Mouse (Mus musculus): ENCODE measurements around the gene Rasgrf1. TPM values are rescaled to one million over a fixed set of nuclear protein-coding genes. Genes with fewer than 3 reads are reported as not detected.

The Rasgrf1 gene
- polyA plus RNA-seq, 1 experiment from 2014 or later = 0.78 TPM

GRCm38 (mm10) chr9:89967716-89968115 is 58.0 kb downstream of the Rasgrf1 start:
- Histone ChIP-seq H3K36me3 (ENCODE audit: control insufficient read depth, insufficient read depth, low read length) (no peaks in the 10 kb centered on the region), H3K27me3 (replicated peaks; ENCODE audit: control insufficient read depth, insufficient read depth, low read length) (no peaks in the 10 kb centered on the region), H3K4me3 (ENCODE audit: low read depth, low read length) (no peak overlapping the region), H3K9ac (ENCODE audit: low read depth, low read length) (no peak overlapping the region), H3K9me3 (ENCODE audit: control insufficient read depth, low read length) (no peaks in the 10 kb centered on the region), H3K27ac (replicated peaks; ENCODE audit: low read depth, low read length) (no peak overlapping the region), H3K4me1 (ENCODE audit: control insufficient read depth, insufficient read depth, low read length) (no peaks in the 10 kb centered on the region), H3K4me2 (ENCODE audit: low read depth, low read length) (no peak overlapping the region)
- WGBS = 75% methylated on average over 4 of the region's 4 CpGs
- DNase-seq (ENCODE audit: low spot score) (no peak), ATAC-seq (ENCODE audit: low read depth) (no peak)

GRCm38 (mm10) chr9:89968836-89969450 is 59.2 kb downstream of the Rasgrf1 start:
- Histone ChIP-seq H3K9me3 (ENCODE audit: control insufficient read depth, low read length) (no peaks in the 10 kb centered on the region), H3K36me3 (ENCODE audit: control insufficient read depth, insufficient read depth, low read length) (no peaks in the 10 kb centered on the region), H3K4me3 (ENCODE audit: low read depth, low read length) (no peak overlapping the region), H3K4me2 (ENCODE audit: low read depth, low read length) (no peak overlapping the region), H3K4me1 (ENCODE audit: control insufficient read depth, insufficient read depth, low read length) (no peaks in the 10 kb centered on the region), H3K27ac (replicated peaks; ENCODE audit: low read depth, low read length) (no peak overlapping the region), H3K27me3 (replicated peaks; ENCODE audit: control insufficient read depth, insufficient read depth, low read length) (no peaks in the 10 kb centered on the region), H3K9ac (ENCODE audit: low read depth, low read length) (no peak overlapping the region)
- no peak for ATAC-seq (ENCODE audit: low read depth)
- 76% methylated on average over 6 of the region's 6 CpGs for WGBS
- DNase-seq (ENCODE audit: low spot score) = no peak

GRCm38 (mm10) chr9:89970271-89970670 is 60.6 kb downstream of the Rasgrf1 start:
- WGBS = 90% methylated on average over 10 of the region's 10 CpGs
- ATAC-seq (ENCODE audit: low read depth) = no peak

GRCm38 (mm10) chr9:89970886-89971486 is 61.3 kb downstream of the Rasgrf1 start:
- WGBS = 72% methylated on average over 11 of the region's 11 CpGs
- Histone ChIP-seq H3K4me2 (ENCODE audit: low read depth, low read length) (no peak overlapping the region), H3K36me3 (ENCODE audit: control insufficient read depth, insufficient read depth, low read length) (no peaks in the 10 kb centered on the region), H3K27ac (replicated peaks; ENCODE audit: low read depth, low read length) (no peak overlapping the region), H3K4me1 (ENCODE audit: control insufficient read depth, insufficient read depth, low read length) (no peaks in the 10 kb centered on the region), H3K9ac (ENCODE audit: low read depth, low read length) (no peak overlapping the region), H3K9me3 (ENCODE audit: control insufficient read depth, low read length) (no peaks in the 10 kb centered on the region), H3K27me3 (replicated peaks; ENCODE audit: control insufficient read depth, insufficient read depth, low read length) (no peaks in the 10 kb centered on the region), H3K4me3 (ENCODE audit: low read depth, low read length) (no peak overlapping the region)
- DNase-seq (ENCODE audit: low spot score) (no peak), ATAC-seq (ENCODE audit: low read depth) (no peak)

More at GRCm38 (mm10) chr9:89970271-89970670, 60.6 kb downstream of the Rasgrf1 start:
- Histone ChIP-seq H3K4me2 (ENCODE audit: low read depth, low read length) (no peak overlapping the region), H3K9me3 (ENCODE audit: control insufficient read depth, low read length) (no peaks in the 10 kb centered on the region), H3K27me3 (replicated peaks; ENCODE audit: control insufficient read depth, insufficient read depth, low read length) (no peaks in the 10 kb centered on the region), H3K36me3 (ENCODE audit: control insufficient read depth, insufficient read depth, low read length) (no peaks in the 10 kb centered on the region), H3K4me3 (ENCODE audit: low read depth, low read length) (no peak overlapping the region), H3K4me1 (ENCODE audit: control insufficient read depth, insufficient read depth, low read length) (no peaks in the 10 kb centered on the region), H3K9ac (ENCODE audit: low read depth, low read length) (no peak overlapping the region), H3K27ac (replicated peaks; ENCODE audit: low read depth, low read length) (no peak overlapping the region)
- no peak for DNase-seq (ENCODE audit: low spot score)

GRCm38 (mm10) chr9:89972321-89972720 is 62.6 kb downstream of the Rasgrf1 start:
- Histone ChIP-seq H3K9ac (ENCODE audit: low read depth, low read length) (no peak overlapping the region), H3K36me3 (ENCODE audit: control insufficient read depth, insufficient read depth, low read length) (no peaks in the 10 kb centered on the region), H3K4me2 (ENCODE audit: low read depth, low read length) (no peak overlapping the region), H3K4me1 (ENCODE audit: control insufficient read depth, insufficient read depth, low read length) (no peaks in the 10 kb centered on the region), H3K27me3 (replicated peaks; ENCODE audit: control insufficient read depth, insufficient read depth, low read length) (no peaks in the 10 kb centered on the region), H3K9me3 (ENCODE audit: control insufficient read depth, low read length) (no peaks in the 10 kb centered on the region), H3K4me3 (ENCODE audit: low read depth, low read length) (no peak overlapping the region), H3K27ac (replicated peaks; ENCODE audit: low read depth, low read length) (no peak overlapping the region)
- DNase-seq (ENCODE audit: low spot score) (no peak), ATAC-seq (ENCODE audit: low read depth) (no peak)
- WGBS = 57% methylated on average over 3 of the region's 3 CpGs

GRCm38 (mm10) chr9:89973856-89974255 is 64.1 kb downstream of the Rasgrf1 start:
- no peaks in the 10 kb centered on the region for H3K9me3 ChIP-seq (ENCODE audit: control insufficient read depth, low read length)
- H3K4me3 ChIP-seq (ENCODE audit: low read depth, low read length) = no peak overlapping the region
- H3K4me2 ChIP-seq (ENCODE audit: low read depth, low read length) = no peak overlapping the region
- ATAC-seq (ENCODE audit: low read depth) (no peak), DNase-seq (ENCODE audit: low spot score) (peak; percentile 10)
- no peaks in the 10 kb centered on the region for H3K27me3 ChIP-seq (replicated peaks; ENCODE audit: control insufficient read depth, insufficient read depth, low read length)
- no peak overlapping the region for H3K9ac ChIP-seq (ENCODE audit: low read depth, low read length)
- H3K36me3 ChIP-seq (ENCODE audit: control insufficient read depth, insufficient read depth, low read length) = no peaks in the 10 kb centered on the region
- no peaks in the 10 kb centered on the region for H3K4me1 ChIP-seq (ENCODE audit: control insufficient read depth, insufficient read depth, low read length)
- no peak overlapping the region for H3K27ac ChIP-seq (replicated peaks; ENCODE audit: low read depth, low read length)
- WGBS = 31% methylated on average over 5 of the region's 5 CpGs

GRCm38 (mm10) chr9:89974463-89974931 is 64.8 kb downstream of the Rasgrf1 start:
- Histone ChIP-seq H3K4me3 (ENCODE audit: low read depth, low read length) (no peak overlapping the region), H3K4me1 (ENCODE audit: control insufficient read depth, insufficient read depth, low read length) (no peaks in the 10 kb centered on the region), H3K36me3 (ENCODE audit: control insufficient read depth, insufficient read depth, low read length) (no peaks in the 10 kb centered on the region), H3K9ac (ENCODE audit: low read depth, low read length) (no peak overlapping the region), H3K27ac (replicated peaks; ENCODE audit: low read depth, low read length) (no peak overlapping the region), H3K4me2 (ENCODE audit: low read depth, low read length) (no peak overlapping the region), H3K27me3 (replicated peaks; ENCODE audit: control insufficient read depth, insufficient read depth, low read length) (no peaks in the 10 kb centered on the region), H3K9me3 (ENCODE audit: control insufficient read depth, low read length) (no peaks in the 10 kb centered on the region)
- peak; percentile 30 for DNase-seq (ENCODE audit: low spot score)
- ATAC-seq (ENCODE audit: low read depth) = no peak
- WGBS = 63% methylated on average over 10 of the region's 10 CpGs

GRCm38 (mm10) chr9:89976366-89976940 is 66.7 kb downstream of the Rasgrf1 start:
- ATAC-seq (ENCODE audit: low read depth) (no peak), DNase-seq (ENCODE audit: low spot score) (no peak)
- Histone ChIP-seq H3K27ac (replicated peaks; ENCODE audit: low read depth, low read length) (no peak overlapping the region), H3K27me3 (replicated peaks; ENCODE audit: control insufficient read depth, insufficient read depth, low read length) (no peaks in the 10 kb centered on the region), H3K4me1 (ENCODE audit: control insufficient read depth, insufficient read depth, low read length) (no peaks in the 10 kb centered on the region), H3K36me3 (ENCODE audit: control insufficient read depth, insufficient read depth, low read length) (no peaks in the 10 kb centered on the region), H3K4me2 (ENCODE audit: low read depth, low read length) (no peak overlapping the region), H3K4me3 (ENCODE audit: low read depth, low read length) (no peak overlapping the region), H3K9ac (ENCODE audit: low read depth, low read length) (no peak overlapping the region), H3K9me3 (ENCODE audit: control insufficient read depth, low read length) (no peaks in the 10 kb centered on the region)
- WGBS = 72% methylated on average over 6 of the region's 6 CpGs

Measured in embryonic facial prominence, embryonic 14.5 days (tissue).